Mouse (Mus musculus) thymus, adult 2 months (tissue): ENCODE measurements around the gene Acnat2.

ENCODE experiments used
- CTCF ChIP-seq: fragments of 200-500 bp; IDR thresholded peaks from 2 replicates; pipeline ENCODE4 v1.5.1; 2012; ENCODE audit warnings: mild to moderate bottlenecking, control low read depth, low read length, moderate library complexity, borderline replicate concordance; ENCODE audit not compliant: control insufficient read depth, poor library complexity, insufficient read depth; ENCODE audit errors: extremely low read depth
- POLR2A ChIP-seq: fragments of 200-500 bp; IDR thresholded peaks from 2 replicates; pipeline ENCODE4 v1.6.1; 2012; ENCODE audit warnings: mild to moderate bottlenecking, low read length, control low read depth, moderate library complexity; ENCODE audit not compliant: control insufficient read depth, poor library complexity, insufficient read depth; ENCODE audit errors: extremely low read depth

DNA sequence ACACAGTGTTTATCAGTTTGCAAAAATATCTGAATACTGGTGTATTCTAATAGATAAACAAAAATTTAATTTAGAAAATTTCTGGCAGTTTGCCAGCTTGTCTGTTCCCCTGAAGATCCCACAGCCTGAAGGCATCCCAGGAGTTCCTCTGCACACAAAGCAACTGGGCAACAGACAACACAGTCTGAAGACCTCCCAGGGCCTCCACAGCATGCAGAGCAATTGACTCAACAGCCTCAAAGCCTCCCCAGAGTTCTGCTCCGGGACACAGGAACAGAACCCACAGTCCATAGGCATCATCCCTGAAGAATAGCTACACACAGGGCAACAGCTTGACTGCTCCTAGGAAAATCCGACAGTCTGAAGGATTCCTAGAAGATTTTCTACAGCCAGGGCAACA, 59.3 kb downstream of the Acnat2 start:
- no peak for TF ChIP-seq CTCF
- no peak for TF ChIP-seq POLR2A
